Mouse (Mus musculus) embryo, embryonic 10 days (tissue): ENCODE results near the gene Kcnh6.
A peak's percentile ranks its signal among the peaks of the same experiment; 100 is the strongest.

ENCODE experiments used
- DNase-seq: peaks from one replicate; pipeline ENCODE4 v3.0.0-alpha.2; 2015; ENCODE audit warnings: low spot score

Gene Kcnh6

GRCm38 (mm10) chr11:106007821-106008220 is at the start of gene Kcnh6:
TSS of gene Kcnh6 (plus strand) at chr11:106008124.
- peak; percentile 87 for DNase-seq

DNA sequence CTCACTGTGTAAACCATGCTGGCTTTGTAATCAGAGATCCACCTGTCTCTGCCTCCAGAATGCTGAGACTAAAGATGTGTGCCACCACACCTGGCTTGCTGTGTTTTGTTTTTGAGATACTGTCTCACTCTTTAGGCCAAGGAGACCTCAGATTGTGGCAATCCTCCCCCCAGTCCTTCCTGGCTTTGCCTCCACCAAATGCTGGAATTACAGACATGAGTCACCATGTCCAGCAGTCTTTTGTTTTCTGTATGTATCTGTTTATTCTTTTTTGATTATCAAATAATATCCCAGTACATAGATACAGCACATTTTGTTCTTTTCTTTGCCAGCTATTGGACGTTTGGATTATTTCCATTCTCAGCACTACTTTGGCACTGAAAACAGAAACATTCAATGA is 49.4 kb upstream of the Kcnh6 start:
- no peak for DNase-seq

- peak; percentile 6 for DNase-seq
Observed at GRCm38 (mm10) chr11:105959355-105959754, 48.6 kb upstream of the Kcnh6 start.

DNA sequence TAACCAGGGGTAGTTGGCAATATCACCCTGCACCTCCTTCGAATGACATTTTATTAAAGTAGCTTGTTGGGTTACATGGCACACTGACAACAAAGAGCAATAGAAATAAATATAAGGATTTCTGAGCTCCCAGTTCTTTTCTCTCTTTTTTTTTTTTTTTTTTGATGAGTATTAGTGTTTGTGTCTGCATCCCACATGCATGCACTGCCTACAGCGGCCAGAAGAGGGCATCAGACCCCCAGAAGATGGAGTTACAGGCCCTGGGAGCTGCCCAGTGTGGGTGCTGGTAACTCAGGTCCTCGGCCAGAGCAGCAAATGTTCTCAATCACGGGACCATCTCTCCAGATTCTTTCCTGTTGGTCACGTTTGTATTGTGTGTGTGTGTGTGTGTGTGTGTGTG is 43.2 kb upstream of the Kcnh6 start:
- DNase-seq = no peak

- no peak for DNase-seq
Observed at GRCm38 (mm10) chr11:105966288-105966687, 41.6 kb upstream of the Kcnh6 start.

DNA sequence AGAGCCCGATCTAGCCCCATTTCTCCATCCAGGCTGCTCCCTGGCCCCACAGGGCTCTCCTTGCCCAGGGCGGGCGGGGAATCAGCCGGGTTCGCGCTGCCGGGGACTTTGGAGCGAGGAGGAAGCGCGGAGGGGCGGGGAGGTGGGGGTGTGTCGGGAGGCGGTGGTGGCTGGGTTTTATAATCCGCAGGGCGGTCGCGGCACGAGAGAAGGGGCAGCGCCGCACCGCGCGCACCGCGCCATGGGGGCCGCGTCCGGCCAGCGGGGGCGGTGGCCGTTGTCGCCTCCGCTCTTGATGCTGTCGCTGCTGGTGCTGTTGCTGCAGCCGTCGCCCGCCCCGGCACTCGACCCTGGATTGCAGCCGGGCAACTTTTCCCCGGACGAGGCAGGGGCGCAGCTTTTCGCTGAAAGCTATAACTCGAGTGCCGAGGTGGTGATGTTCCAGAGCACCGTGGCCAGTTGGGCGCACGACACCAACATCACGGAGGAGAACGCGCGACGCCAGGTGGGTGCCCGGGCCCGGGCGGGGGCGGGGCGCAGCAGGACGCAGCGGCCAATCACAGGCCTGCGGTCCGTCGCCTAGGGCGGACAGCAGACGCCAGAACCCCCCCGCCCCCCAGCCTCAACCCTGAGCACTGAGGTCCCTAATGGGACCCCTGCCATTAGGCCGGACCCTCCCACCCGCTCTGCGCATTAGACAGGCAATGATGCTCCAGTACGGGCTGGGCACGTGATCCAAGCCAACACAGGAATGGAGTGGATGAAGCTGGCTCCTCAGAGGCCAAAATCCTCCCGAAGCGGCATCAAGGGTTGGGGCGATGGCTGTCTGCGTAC is 40.0 kb upstream of the Kcnh6 start, which contains the start of gene Ace:
Gene Ace (plus strand): TSS at position 205 of the 834 bp plus-strand sequence.
- peak; percentile 47 for DNase-seq

GRCm38 (mm10) chr11:105968948-105969347 is 39.0 kb upstream of the Kcnh6 start:
- no peak for DNase-seq

DNA sequence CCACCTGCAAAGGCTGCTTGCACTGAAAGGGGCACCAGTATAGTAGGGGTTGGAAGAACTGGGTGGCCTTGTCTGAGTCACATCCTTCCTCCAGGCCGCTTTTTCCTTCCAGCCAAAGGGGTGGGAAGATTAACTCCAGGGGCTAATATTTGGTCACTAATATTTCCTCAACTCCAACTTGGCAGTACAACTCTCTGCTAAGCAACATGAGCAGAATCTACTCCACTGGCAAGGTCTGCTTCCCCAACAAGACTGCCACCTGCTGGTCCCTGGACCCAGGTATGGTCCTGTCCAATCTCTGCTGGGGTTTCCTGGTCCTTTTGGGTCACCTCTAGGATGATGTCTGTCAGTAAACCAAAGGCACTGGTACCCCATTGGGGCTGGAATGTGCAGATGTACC is 38.4 kb upstream of the Kcnh6 start:
- DNase-seq = peak; percentile 23

DNA sequence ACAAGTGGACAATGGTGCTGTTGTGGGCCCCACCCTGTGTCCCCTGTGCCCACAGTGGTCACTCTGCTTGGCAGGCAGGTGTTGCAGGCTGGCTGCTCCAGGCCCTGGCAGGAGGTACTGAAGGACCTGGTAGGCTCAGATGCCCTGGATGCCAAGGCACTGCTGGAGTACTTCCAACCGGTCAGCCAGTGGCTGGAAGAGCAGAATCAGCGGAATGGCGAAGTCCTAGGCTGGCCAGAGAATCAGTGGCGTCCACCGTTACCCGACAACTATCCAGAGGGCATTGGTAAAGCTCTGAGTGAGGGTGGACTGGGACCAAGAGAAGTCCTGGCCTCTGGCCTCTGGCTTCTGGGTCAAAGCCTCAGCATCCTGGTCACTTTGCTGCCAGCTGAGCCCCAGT is 33.3 kb upstream of the Kcnh6 start:
- DNase-seq = no peak

DNA sequence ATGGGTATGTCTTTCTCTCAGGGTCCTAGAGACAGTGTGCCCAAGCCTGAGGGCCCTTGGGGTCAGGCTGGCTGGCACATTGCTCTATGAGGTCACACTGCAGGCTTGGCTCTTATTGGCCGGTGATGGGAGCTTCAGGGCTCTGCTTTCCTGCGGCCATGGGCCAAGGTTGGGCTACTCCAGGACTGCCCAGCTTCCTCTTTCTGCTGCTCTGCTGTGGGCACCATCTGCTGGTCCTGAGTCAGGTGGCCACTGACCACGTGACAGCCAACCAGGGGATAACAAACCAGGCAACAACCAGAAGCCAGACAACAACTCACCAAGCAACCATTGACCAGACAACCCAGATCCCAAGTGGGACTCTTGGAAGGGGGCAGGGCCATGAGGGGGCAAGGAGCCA is 32.9 kb upstream of the Kcnh6 start:
- no peak for DNase-seq

DNA sequence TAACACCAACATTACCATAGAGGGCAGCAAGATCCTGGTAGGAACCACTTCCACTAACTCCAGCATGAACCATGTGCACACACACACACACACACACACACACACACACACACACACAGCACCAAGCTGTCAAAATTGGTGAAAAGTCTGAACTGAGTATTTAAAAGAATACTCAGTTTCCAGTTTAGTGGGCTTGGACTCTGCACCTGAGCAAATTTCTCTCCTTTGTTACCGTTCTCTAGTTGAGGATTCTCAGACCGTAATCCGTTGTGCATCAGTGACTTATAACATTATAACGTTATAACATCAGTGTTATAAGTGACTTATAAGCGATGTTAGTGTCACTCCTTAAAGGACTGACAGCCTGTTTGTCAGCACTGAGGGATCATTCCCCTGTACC is 32.3 kb upstream of the Kcnh6 start:
- no peak for DNase-seq

- DNase-seq = no peak
Observed at GRCm38 (mm10) chr11:105978232-105978631, 29.7 kb upstream of the Kcnh6 start.

GRCm38 (mm10) chr11:105978634-105979033 is 29.3 kb upstream of the Kcnh6 start:
- no peak for DNase-seq

DNA sequence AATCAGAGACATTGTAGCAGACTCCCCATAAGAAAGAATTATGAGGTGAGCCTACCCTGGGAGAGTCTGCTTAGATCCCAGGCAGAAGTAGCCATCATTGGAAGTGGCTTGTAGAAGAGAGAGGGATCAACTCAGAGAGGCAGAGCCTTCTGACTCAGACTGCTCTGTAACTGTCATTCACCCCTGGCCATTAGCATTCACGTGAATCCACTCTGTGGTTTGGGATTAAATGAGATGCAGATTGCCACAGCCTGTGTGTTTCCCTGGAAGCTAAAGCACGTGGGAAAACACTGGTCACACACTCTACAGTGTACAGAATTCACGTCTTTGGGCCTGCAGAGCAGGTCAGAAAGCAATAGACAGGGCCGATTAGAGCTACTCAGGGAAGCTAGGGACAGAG is 23.5 kb upstream of the Kcnh6 start:
- no peak for DNase-seq

- no peak for DNase-seq
Observed at GRCm38 (mm10) chr11:105987446-105987845, 20.5 kb upstream of the Kcnh6 start.

DNA sequence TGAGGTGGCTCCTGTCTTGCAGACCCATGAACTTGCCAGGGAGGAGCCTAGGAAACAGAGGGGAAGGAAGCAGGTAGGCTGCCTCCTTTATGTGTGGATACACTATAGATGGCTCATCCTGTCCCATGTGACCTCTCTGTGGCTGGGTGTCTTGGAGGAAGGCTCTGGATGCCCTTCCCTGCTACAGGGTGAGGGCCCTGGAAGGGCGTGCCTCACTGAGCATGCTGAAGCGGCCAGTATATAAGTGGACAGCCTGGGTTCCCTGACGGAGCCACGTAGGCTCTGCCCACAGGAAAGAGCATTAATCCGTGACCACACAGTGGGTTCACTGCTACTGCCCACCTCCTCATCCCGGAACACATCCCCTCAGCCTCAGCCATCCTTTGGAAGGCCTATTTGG is 18.5 kb upstream of the Kcnh6 start:
- DNase-seq = no peak

DNA sequence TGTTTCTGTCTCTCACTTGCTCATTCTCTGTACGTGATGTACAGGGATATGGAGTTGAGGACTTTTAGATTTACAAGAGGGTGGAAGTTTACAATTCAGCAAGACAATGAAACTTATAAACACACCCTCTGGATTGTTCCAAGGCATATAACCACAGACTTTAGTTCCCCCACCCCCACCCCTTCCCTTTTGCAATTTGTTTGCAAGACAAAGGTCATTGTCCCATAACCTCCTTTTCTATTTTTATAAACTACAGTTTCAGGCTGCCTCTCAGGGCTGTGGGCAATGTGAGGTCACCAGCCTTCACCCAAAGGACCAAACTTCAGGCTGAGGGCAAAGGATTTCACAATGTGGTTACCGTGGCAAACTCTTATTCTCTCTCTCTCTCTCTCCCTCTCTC is 17.7 kb upstream of the Kcnh6 start:
- no peak for DNase-seq

DNA sequence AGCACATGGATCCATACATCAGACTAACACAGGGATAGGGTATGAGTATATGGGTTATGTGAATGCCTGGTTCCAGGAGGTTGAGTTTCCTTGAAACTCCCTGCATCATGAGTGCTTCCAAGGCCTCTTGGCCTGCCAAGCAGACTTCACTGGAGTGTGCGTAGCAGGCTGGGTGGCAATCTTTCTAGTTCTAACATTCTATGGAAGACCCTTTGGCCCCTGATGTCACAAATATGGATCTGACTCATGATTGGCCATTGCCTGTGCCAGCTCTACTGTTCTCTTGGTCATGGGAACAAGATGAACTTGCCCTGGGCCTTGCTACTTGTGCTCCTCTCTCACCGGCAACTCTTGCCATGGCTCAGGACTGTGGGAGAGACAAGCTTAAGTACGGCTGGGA is 13.5 kb upstream of the Kcnh6 start, which contains the start of gene Ace3:
Gene Ace3 (plus strand): TSS at position 301 of the 400 bp plus-strand sequence.
- DNase-seq = no peak

- no peak for DNase-seq
Observed at GRCm38 (mm10) chr11:106000062-106000461, 7.9 kb upstream of the Kcnh6 start.

- DNase-seq = peak; percentile 35
Observed at GRCm38 (mm10) chr11:106001718-106002117, 6.2 kb upstream of the Kcnh6 start.

DNA sequence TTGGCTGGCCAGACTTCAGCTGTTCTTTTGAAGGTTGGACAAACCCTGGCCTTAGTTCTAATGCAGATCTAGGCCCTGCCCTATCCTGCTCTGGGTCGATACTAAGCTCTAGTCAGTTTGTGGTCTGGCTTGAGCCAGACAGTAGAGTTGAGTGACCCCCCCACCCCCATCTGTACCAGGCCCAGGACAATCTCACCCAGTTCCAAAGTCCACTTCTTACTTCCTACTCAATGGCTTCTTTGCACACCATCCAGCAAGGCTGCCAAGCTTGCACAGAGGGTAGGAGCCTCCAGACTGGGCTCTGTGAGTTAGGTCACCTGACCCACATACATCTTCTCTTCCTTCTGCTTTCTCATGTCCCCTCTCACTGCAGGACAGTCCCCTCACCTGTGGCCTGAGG is 3.3 kb upstream of the Kcnh6 start:
- DNase-seq = no peak

DNA sequence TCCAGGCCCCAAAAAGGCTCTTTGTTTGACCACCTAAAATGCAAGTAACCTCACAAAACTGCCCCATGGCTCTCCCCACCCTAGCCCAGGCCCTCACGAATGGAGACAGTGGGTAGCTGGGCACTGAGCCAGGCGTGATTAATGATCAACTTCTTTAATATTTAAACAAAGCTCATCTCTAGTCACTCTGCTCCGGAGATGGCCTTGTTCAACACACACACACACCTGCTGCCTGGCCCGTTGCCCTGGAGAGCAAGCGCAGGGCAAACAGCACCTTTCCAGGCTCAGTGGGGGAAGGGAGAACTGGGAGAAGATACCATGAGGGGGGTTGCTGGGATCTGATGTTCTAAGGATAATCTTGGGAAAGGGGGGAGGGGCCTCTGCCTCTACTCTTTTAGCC is 2.0 kb upstream of the Kcnh6 start:
- no peak for DNase-seq

DNA sequence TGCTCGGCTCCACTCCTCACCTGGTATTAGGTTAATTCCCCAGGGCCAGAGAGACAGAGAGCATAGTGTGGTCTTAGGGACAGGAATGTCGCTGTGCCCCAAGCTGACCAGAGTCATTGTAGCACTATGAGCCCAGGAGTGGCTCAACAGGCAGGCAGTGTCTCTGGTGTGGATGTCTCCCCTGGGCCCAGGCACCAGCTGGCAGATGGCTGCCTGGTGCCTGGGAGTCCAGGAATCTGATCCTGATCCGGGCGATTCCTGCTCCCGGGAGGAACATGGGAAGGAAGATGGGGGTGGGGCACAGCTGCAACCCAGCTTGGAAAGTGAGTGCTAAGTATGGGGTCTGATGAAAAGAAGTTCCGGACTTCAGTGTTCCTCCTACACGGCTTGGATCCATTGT is 4.8 kb downstream of the Kcnh6 start:
- no peak for DNase-seq
